Mouse (Mus musculus) kidney, adult 2 months (tissue): ENCODE results near the gene Stxbp1. TPM values are rescaled to one million over a fixed set of nuclear protein-coding genes. Genes with fewer than 3 reads are reported as not detected.

ENCODE experiments used
- DNase-seq: peaks from one replicate; pipeline ENCODE4 v3.0.0; 2021
- H3K27ac ChIP-seq: fragments of 200-500 bp; 2 replicates; pipeline ENCODE4 v1.5.1; 2012; ENCODE audit warnings: low read depth, low read length, control low read depth, inconsistent platforms; ENCODE audit not compliant: insufficient read depth
- H3K27me3 ChIP-seq: fragments of 200-500 bp; replicated peaks from 2 replicates; pipeline ENCODE4 v1.6.1; 2012; ENCODE audit warnings: mild to moderate bottlenecking, moderate library complexity, low read length, inconsistent platforms; ENCODE audit not compliant: control insufficient read depth, insufficient read depth
- H3K36me3 ChIP-seq: fragments of 200-500 bp; 2 replicates; pipeline ENCODE4 v1.6.1; 2012; ENCODE audit warnings: mild to moderate bottlenecking, moderate library complexity, low read length, inconsistent platforms; ENCODE audit not compliant: control insufficient read depth, insufficient read depth
- H3K4me1 ChIP-seq: fragments of 200-500 bp; 2 replicates; pipeline ENCODE4 v1.6.1; 2011; ENCODE audit warnings: low read length; ENCODE audit not compliant: control insufficient read depth, insufficient read depth
- H3K4me3 ChIP-seq: fragments of 200-500 bp; 2 replicates; pipeline ENCODE4 v1.5.1; 2011; ENCODE audit warnings: mild to moderate bottlenecking, low read depth, low read length, control low read depth; ENCODE audit not compliant: insufficient read depth
- CTCF ChIP-seq: fragments of 200-500 bp; conservative IDR thresholded peaks from 2 replicates; pipeline ENCODE4 v1.5.1; 2011; ENCODE audit warnings: low read depth, mild to moderate bottlenecking, control low read depth, low read length, moderate library complexity, mixed read lengths; ENCODE audit not compliant: insufficient read depth, insufficient read length
- POLR2A ChIP-seq: fragments of 200-500 bp; IDR thresholded peaks from one replicate; pipeline ENCODE4 v1.6.1; 2011; ENCODE audit warnings: low read depth, low read length, control low read depth
- WGBS: fragments of 180-500 bp; shearing (Covaris S2); methylation state at CpG from one replicate; pipeline ENCODE4 v1.1.7; 2018; 5-methylcytosine and 5-hydroxymethylcytosine counted together
- polyA plus RNA-seq: library from polyadenylated mRNA; depleted of rRNA; stranded (reverse); fragments of >200 nt; gene quantifications from 2 replicates; pipeline ENCODE4 v1.2.3, GENCODE M21; 2012

The Stxbp1 gene
- polyA plus RNA-seq, 1 experiment, result 13.2 TPM

DNA sequence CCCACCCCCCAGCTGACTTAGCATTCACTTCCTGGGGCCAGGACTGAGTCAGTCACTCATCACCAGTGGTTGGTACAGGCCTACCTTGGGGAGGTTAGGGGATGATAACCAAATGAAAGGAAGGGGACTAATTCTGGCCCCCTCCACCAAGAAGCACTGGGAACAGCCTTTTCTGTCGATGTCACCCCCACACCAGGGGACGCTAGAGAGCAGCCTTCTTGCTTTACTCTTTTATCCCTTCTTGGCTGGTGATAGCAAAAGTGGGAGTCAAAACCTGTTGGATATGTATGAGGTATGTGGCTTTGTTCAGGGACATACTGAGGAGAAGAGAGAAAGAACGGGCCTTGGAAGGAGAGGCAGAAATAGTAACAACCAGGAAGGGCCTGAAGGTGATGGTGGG lies 83.7 kb downstream of the Stxbp1 start:
- Histone ChIP-seq H3K4me3 (no peak overlapping the region), H3K4me1 (peaks cover 5% of the 10 kb centered on the region), H3K27me3 (no peaks in the 10 kb centered on the region), H3K27ac (no peak overlapping the region), H3K36me3 (no peaks in the 10 kb centered on the region)
- 85% methylated on average over 3 of the region's 3 CpGs for WGBS
- no peak for DNase-seq
- TF ChIP-seq POLR2A (no peak), CTCF (0 out of 2 replicates have a peak, but pooled peaks have one; percentile 31)

GRCm38 (mm10) chr2:32761859-32762258 lies 85.2 kb downstream of the Stxbp1 start:
- DNase-seq, result no peak
- Histone ChIP-seq H3K4me1 (peaks cover 5% of the 10 kb centered on the region), H3K27me3 (no peaks in the 10 kb centered on the region), H3K4me3 (no peak overlapping the region), H3K36me3 (no peaks in the 10 kb centered on the region), H3K27ac (no peak overlapping the region)
- WGBS, result 64% methylated on average over 4 of the region's 4 CpGs
- TF ChIP-seq POLR2A (no peak), CTCF (no peak)

GRCm38 (mm10) chr2:32761361-32761760 lies 85.7 kb downstream of the Stxbp1 start:
- H3K36me3 ChIP-seq, result no peaks in the 10 kb centered on the region
- 93% methylated on average over 14 of the region's 14 CpGs for WGBS
- H3K27me3 ChIP-seq, result no peaks in the 10 kb centered on the region
- DNase-seq, result no peak
- TF ChIP-seq CTCF, result no peak
- TF ChIP-seq POLR2A, result no peak
- no peak overlapping the region for H3K27ac ChIP-seq
- H3K4me3 ChIP-seq, result no peak overlapping the region
- peaks cover 5% of the 10 kb centered on the region for H3K4me1 ChIP-seq

- WGBS, result 94% methylated on average over 2 of the region's 2 CpGs
- TF ChIP-seq POLR2A (no peak), CTCF (no peak)
- no peaks in the 10 kb centered on the region; the same call in 1 of the 2 replicates for H3K36me3 ChIP-seq
- H3K27ac ChIP-seq, result peak overlapping the region; percentile 18; the same call in 1 of the 2 replicates
- peaks cover 5% of the 10 kb centered on the region for H3K4me1 ChIP-seq
- no peak overlapping the region for H3K4me3 ChIP-seq
- no peak for DNase-seq
- H3K27me3 ChIP-seq, result no peaks in the 10 kb centered on the region
Measured at GRCm38 (mm10) chr2:32759001-32759400, 88.0 kb downstream of the Stxbp1 start.

GRCm38 (mm10) chr2:32758503-32758902 lies 88.5 kb downstream of the Stxbp1 start:
- WGBS, result 39% methylated on average over 8 of the region's 8 CpGs
- Histone ChIP-seq H3K4me1 (peaks cover 5% of the 10 kb centered on the region), H3K4me3 (no peak overlapping the region), H3K36me3 (no peaks in the 10 kb centered on the region; the same call in 1 of the 2 replicates), H3K27me3 (no peaks in the 10 kb centered on the region), H3K27ac (peak overlapping the region; percentile 18; the same call in 1 of the 2 replicates)
- TF ChIP-seq POLR2A, result no peak
- no peak for TF ChIP-seq CTCF
- peak; percentile 54 for DNase-seq

DNA sequence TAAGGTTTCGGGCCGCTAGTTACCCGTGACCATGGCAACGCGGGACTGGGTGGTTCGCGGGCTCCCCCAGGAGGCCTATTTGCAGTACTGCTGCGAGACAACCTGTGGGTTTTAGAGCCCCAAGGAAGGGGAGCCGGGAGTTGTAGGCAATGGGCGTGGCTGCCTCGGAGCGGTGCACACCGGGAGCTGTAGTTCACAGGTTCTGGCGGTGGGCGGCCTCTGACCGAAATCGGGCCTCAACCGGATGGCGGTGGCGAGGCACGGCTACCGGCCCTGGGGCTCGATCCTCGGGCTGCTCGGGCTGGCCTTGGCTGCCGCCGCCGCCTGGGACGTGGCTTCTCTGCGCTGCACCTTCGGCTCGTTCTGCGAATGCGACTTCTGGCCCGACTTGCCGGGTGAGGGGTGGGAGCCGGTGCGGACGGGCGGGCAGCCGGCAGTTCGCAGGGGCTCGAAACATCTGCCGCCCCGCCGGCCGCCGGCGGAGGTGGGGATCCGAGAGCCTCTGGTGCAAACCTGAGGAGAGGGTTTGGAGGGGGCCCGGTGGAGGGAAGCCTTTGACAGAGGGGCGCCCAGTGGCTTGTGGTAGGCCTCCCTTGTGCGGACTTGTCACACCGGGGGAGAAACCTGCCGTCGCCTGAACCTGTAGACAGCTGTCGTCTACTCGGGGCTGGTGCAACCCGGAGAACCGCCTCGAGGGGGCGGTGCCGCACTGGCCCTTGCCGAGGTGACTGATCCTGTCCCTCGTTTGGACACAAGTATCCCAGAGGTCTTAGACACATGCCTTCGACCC lies 89.8 kb downstream of the Stxbp1 start, which contains the start of gene Tor2a:
Gene Tor2a, plus strand, starts transcription at position 179 of the 790 bp plus-strand sequence.
- TF ChIP-seq CTCF (peak; percentile 91), POLR2A (no peak)
- peak; percentile 99 for DNase-seq
- Histone ChIP-seq H3K27ac (peak within 1 kb of the TSS; percentile 80), H3K27me3 (no peaks in the 10 kb centered on the region), H3K36me3 (peaks cover 1% of the 10 kb centered on the region; the same call in 1 of the 2 replicates), H3K4me1 (peaks cover 5% of the 10 kb centered on the region), H3K4me3 (peak within 1 kb of the TSS; percentile 84)
- WGBS, result under 1% methylated on average over 66 of the region's 66 CpGs

GRCm38 (mm10) chr2:32756674-32757055 lies 90.4 kb downstream of the Stxbp1 start:
- no peaks in the 10 kb centered on the region for H3K27me3 ChIP-seq
- peaks cover 1% of the 10 kb centered on the region; the same call in 1 of the 2 replicates for H3K36me3 ChIP-seq
- H3K27ac ChIP-seq, result no peak overlapping the region; the same call in 1 of the 2 replicates
- no peak for DNase-seq
- H3K4me1 ChIP-seq, result peaks cover 5% of the 10 kb centered on the region
- no peak overlapping the region for H3K4me3 ChIP-seq
- WGBS, result 33% methylated on average over 6 of the region's 6 CpGs
- TF ChIP-seq POLR2A (no peak), CTCF (no peak)
